Mouse (Mus musculus): ENCODE data around the gene Slc35d3. TPM values are rescaled to one million over a fixed set of nuclear protein-coding genes. Genes with fewer than 3 reads are reported as not detected.

The Slc35d3 gene
- total RNA-seq (2012; rRNA removed) (not detected in 2 replicates), polyA plus RNA-seq (2012; ENCODE audit: insufficient read depth in 1 of 2, insufficient read length in 2 of 2, low read depth in 1 of 2, low replicate concordance in 2 of 2, missing spikeins in 1 of 2) (not detected)

DNA sequence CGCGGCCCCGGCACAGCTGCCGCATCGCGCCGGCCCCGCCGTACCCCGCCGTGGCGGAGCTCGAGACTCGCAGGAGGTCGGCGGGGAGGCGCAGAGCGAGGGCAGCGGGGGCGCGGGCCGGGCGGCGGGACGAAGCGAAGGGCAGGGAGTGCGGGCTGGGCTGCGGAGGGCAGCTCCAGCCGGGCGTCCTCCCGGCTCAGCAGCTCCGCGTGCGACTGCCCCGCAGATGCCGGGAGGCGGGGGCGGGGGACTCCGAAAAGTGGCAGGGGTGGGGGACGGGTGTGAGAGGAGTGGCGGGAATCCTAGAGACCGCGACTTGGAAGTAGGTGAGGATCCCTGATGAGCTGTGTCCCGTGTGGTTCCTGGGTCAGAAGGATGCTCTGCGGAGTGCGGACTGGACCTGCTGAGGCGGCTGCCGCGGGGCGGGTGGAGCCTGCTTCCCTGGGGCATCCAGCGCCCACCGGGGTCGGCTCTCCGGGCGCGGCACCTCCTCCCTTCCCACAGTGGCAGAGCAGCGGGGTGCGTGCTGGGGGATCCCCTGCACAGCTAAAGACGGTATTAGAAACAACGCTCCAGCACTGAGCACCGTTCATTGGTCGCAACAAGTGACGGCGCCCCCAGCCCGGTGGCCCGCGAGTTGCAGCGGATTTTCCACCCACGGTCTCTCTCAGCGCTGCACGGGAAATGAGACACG, at the start of gene Slc35d3:
Slc35d3 (minus strand) TSS at position 462 of the 694 bp plus-strand sequence.
- no peaks in the 10 kb centered on the region for H3K36me3 ChIP-seq (ENCODE audit: control insufficient read depth in 1 of 2, insufficient read depth in 2 of 2, low read length in 2 of 2)
- no peaks in the 10 kb centered on the region for H3K4me1 ChIP-seq (ENCODE audit: control insufficient read depth in 1 of 2, insufficient read depth in 2 of 2, low read length in 2 of 2)
- no peak for DNase-seq (ENCODE audit: low read depth, low spot score)
- H3K27ac ChIP-seq (ENCODE audit: control insufficient read depth, low read depth, low read length), result no peak within 1 kb of the TSS
- H3K79me2 ChIP-seq (ENCODE audit: control insufficient read depth, insufficient read depth, low read length, poor library complexity), result no peaks in the 10 kb centered on the region
- TF ChIP-seq MAZ (IDR thresholded peaks at IDR 0.05; ENCODE audit: low read depth, low read length) (no peak), RAD21 (IDR thresholded peaks at IDR 0.05; ENCODE audit: low read depth, low read length) (no peak), EP300 (IDR thresholded peaks at IDR 0.05; ENCODE audit: low read depth in 1 of 2, low read length in 2 of 2) (no peak), ZNF384 (IDR thresholded peaks at IDR 0.05; ENCODE audit: low read depth, low read length) (no peak), TBP (IDR thresholded peaks at IDR 0.05; ENCODE audit: low read depth, low read length) (no peak), POLR2AphosphoS5 (IDR thresholded peaks at IDR 0.05; ENCODE audit: borderline replicate concordance, low read depth, low read length) (no peak), KAT2A (conservative IDR thresholded peaks at IDR 0.05; ENCODE audit: low read depth, low read length) (no peak), ELF1 (IDR thresholded peaks at IDR 0.05; ENCODE audit: low read depth, low read length) (no peak), MYB (IDR thresholded peaks at IDR 0.05; ENCODE audit: low read depth, low read length) (no peak), NRF1 (IDR thresholded peaks at IDR 0.05; ENCODE audit: insufficient read depth, low read depth, low read length, poor library complexity, severe bottlenecking) (no peak)
- H3K9me3 ChIP-seq (replicated peaks; ENCODE audit: insufficient read depth, low read length), result no peaks in the 10 kb centered on the region
- H3K27me3 ChIP-seq (ENCODE audit: control insufficient read depth in 1 of 2, insufficient read depth in 2 of 2, low read length in 2 of 2), result no peaks in the 10 kb centered on the region; a peak in 1 of 4 replicates
- H3K9ac ChIP-seq (ENCODE audit: control insufficient read depth, low read depth, low read length, poor library complexity, severe bottlenecking), result no peak within 1 kb of the TSS
- H3K4me3 ChIP-seq (ENCODE audit: control insufficient read depth in 1 of 2, insufficient read depth in 1 of 2, low read depth in 2 of 2, low read length in 2 of 2), result no peak within 1 kb of the TSS

DNA sequence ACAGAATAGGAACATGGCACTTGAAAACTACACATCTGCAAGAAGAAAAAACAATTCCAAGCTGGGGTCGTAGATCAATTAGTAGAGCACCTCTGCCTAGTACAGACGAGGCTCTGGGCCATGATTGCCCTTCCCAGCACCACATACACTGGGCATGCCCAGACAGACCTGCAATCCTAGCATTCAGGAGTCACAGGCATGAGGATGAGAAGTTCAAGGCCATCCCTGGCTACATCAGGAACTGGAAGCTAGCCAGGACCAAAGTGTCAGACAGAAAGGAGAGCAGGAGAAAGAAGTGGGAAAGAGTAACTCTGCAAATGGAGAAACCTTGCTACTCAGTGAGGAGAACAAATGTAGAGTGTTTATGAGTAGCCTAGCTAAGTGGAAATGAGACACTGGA, 48.9 kb upstream of the Slc35d3 start:
- no peak overlapping the region for H3K27ac ChIP-seq (ENCODE audit: control insufficient read depth, low read depth, low read length)
- no peaks in the 10 kb centered on the region for H3K27me3 ChIP-seq (ENCODE audit: control insufficient read depth in 1 of 2, insufficient read depth in 2 of 2, low read length in 2 of 2)
- H3K9me3 ChIP-seq (replicated peaks; ENCODE audit: insufficient read depth, low read length), result no peaks in the 10 kb centered on the region
- H3K4me3 ChIP-seq (ENCODE audit: control insufficient read depth in 1 of 2, insufficient read depth in 1 of 2, low read depth in 2 of 2, low read length in 2 of 2), result no peak overlapping the region
- DNase-seq (ENCODE audit: low read depth, low spot score), result no peak
- H3K36me3 ChIP-seq (ENCODE audit: control insufficient read depth in 1 of 2, insufficient read depth in 2 of 2, low read length in 2 of 2), result no peaks in the 10 kb centered on the region
- no peak overlapping the region for H3K9ac ChIP-seq (ENCODE audit: control insufficient read depth, low read depth, low read length, poor library complexity, severe bottlenecking)
- no peaks in the 10 kb centered on the region for H3K4me1 ChIP-seq (ENCODE audit: control insufficient read depth in 1 of 2, insufficient read depth in 2 of 2, low read length in 2 of 2)
- no peaks in the 10 kb centered on the region for H3K79me2 ChIP-seq (ENCODE audit: control insufficient read depth, insufficient read depth, low read length, poor library complexity)
- TF ChIP-seq MEF2A (IDR thresholded peaks at IDR 0.05; ENCODE audit: extremely low read depth, insufficient replicate concordance, low read depth, low read length, poor library complexity, severe bottlenecking), result no peak
- no peak for TF ChIP-seq E2F4 (IDR thresholded peaks at IDR 0.05; ENCODE audit: borderline replicate concordance, low read depth, low read length)
- TF ChIP-seq MAFK (IDR thresholded peaks at IDR 0.05; ENCODE audit: borderline replicate concordance, low read depth, low read length), result no peak
- TF ChIP-seq NELFE (IDR thresholded peaks at IDR 0.05; ENCODE audit: low read depth, low read length), result no peak
- no peak for TF ChIP-seq POLR2AphosphoS2 (IDR thresholded peaks at IDR 0.05; ENCODE audit: low read length)
- no peak for TF ChIP-seq MYC (IDR thresholded peaks at IDR 0.05; ENCODE audit: low read depth, low read length)
- TF ChIP-seq TAL1 (IDR thresholded peaks at IDR 0.05; ENCODE audit: low read length), result no peak
- TF ChIP-seq SIN3A (IDR thresholded peaks at IDR 0.05; ENCODE audit: low read length), result no peak
- no peak for TF ChIP-seq USF1 (IDR thresholded peaks at IDR 0.05; ENCODE audit: low read depth, low read length)

All from MEL (cell line).